Mouse (Mus musculus) spleen, adult 18-20 months (tissue): ENCODE results near the gene Adgrl2.

Experiments used
- DNase-seq, 2 experiments: peaks; one replicate each; pipeline ENCODE4 v3.0.0; 2022; ENCODE audit warnings: mixed read lengths in 2 of 2

The Adgrl2 gene

DNA sequence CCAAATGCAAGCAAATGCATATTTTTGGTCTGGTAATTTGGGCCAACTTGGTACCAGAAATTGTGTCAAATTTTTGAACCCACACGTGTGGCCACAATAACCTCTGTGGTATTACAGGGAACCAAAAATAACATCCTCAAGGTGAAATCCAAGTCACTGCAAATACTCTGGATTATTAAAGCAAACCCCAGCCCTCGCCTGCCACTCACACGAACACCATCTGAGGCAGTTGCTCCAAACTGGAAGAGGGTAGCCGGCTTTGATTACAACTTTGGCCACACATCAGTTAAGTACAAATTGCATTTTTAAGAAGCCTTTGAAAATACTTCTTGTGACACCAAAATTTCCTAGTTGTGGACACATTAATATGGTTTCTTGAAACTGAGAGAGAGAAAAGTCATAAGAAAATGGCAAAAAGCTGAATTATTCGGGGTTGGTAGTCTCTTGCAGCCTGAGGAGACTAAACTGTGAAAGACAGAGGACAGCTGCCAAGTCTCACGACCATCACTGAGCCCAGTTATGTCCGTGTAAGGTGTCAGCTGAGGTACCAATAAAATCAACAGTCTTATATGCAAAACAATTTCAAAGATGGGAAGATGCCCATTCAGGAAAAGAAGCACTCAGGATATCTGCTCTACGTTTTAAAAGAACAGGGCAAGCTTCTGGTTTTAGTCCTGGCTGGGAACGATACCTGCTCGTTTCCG is 18.3 kb downstream of the Adgrl2 start:
- no peak for DNase-seq

DNA sequence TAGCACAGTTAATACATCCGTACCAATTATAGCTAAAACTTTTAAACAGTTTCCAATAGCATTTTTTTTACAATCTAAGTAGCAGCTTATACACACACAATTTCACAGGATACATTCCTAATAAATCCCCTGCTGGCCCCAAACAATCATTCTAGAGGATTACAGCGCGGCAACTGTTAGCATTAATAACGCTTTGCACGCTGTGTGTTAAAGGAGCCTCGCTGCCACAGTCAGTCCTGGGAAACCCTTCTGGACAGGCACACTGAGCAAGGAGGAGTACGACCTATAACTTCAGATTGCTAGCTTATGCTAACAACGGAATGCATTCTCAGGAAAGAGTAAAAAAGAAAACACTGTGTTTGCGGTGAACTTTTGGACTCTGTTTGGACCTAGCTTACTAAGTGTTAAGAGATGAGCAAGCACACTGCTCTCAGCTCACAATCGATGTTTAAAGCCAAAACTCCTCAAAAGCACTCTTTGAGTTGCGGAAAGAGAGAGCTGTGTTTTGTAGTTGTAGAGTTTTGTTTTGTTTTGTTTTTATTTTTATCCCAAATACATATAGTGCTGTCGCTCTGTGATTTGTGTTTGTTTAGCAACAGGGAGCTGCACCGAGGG is 25.3 kb downstream of the Adgrl2 start:
- no peak for DNase-seq

- DNase-seq: no peak
These were observed 26.8 kb downstream of the Adgrl2 start for GRCm38 (mm10) chr3:148963381-148964044.

DNA sequence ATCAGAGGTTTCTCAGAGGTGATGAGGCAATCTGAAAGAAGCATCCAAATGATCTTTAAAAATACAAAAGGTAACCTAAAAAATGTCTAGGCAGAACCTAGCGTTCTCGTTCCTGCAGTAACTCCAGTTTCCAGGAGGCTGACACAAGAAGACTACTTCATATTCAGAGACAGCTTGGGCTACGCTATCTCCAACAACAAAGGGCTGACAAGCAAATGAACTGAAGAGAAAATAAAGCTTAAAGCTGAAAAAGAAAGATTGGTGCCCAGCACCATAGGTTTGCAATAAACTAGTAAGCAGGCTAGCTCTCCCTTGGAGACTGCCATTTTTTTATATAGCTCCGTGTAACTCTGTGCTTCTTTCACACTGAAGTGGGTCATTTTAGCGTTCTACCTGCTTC is 28.7 kb downstream of the Adgrl2 start:
- no peak for DNase-seq

DNA sequence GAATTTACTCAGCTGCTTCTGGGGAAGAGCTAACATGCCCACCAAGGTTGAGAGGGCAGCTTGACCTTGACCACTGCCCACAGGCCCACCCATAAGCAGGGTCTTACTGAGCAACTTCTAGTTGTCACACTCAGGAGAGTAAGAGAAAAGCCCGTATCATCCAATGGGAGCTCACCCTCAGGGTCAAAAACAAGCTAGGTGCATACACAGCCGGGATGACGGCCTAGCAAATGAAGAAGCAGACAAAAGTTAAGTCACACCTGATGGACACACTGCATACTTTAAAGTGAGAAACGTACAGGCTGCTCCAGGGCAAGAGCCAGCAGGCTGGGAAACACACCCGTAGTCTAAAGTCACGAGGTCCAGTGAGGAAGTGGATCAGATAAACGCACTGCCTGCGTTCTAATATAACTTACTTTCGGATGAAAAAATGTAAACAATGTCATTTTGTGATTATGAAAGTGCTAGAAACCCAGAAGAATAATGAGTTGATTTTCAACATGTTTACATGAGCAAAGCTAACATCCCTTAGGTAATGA is 29.5 kb downstream of the Adgrl2 start:
- no peak for DNase-seq

DNA sequence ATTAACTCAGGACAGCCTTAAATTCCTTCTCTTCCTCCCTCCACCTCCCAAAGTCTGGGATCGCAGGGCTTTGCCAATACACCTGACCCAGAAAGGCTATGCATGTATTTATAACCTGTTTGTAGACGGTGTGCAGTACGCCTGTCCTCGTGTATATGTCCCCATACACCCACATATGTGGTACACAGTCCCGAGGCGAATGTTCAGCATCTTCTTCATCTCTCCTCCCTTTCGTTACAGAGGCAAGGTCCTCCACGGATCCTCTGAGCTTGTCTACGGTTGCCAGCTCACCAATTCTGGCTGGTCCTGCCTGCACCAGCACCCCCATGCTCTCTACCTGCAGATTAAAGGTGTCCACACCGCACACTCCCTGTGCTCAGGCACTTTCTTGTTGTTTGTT is 30.1 kb downstream of the Adgrl2 start:
- no peak for DNase-seq

DNA sequence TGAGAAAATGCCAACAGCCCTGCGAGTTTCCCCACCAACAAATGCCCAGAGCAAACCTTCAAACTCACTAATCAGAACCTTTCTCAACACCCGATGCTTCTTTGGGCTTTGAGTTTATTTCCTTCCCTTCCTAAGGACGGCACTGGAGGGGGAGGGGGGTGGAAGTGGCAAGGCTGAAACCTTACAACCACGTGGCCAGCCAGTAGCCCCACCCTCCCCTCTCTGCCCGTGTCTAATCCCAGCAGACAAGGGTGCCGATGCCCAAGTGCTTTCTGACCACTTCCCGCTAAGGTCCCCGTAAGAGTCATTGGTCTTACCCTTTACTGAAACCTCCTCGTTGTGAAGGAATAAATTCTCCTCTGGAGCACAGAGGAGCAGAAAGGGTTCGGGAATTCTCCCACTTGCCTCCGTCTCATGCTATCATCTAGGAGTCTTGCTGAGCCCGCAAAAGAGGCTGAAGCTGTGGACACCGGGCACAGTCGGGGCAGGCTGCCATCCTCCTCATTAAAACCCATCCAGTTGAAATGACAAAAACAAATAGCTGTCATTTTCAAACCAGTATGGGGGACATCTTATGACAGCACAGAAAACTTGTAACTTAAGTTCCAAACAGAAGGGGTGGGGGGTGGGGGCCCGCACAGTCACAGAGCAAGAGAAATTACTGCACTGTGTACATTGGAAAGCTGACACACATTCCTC is 30.9 kb downstream of the Adgrl2 start:
- peak in 1 of 2 experiments; percentile 7 for DNase-seq

DNA sequence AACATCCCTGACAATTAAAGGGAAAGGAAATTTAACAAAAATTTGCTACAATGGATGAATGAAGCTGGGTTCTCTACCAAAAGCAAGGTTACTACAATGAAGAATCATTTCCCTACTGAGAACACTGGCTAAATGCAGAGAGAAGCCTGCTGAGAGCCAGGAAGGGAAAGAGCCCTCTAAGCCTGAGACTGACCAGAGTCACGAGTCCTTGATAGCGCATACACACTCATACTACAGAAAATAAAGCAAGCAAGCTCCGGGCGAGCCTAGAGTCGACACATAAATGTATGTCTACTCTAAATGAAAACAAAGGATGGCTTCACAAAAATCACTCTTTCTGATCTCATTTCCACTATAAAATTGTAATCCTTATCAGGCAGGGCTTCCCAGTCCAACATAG is 31.6 kb downstream of the Adgrl2 start:
- no peak for DNase-seq

DNA sequence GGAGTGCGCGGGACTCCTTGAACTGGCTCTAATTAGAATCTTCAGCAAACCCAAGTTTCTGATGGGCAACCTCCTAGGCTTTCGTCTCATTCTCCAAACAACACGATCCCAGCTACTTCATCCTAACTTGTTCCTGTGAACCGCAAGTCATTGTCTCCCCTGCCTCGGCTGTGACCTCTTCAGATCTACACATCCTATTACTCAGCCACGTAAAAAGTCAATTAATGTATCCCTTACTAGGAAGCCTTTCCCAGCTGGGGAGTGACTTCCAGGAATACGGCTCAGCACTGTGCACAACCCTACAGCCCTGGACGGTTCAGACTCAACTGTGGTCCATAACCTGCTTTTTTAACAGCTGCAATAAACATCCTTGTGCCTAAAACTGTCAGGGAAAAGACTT is 32.2 kb downstream of the Adgrl2 start:
- DNase-seq: no peak

GRCm38 (mm10) chr3:148956887-148957286 is 33.5 kb downstream of the Adgrl2 start:
- DNase-seq: no peak

DNA sequence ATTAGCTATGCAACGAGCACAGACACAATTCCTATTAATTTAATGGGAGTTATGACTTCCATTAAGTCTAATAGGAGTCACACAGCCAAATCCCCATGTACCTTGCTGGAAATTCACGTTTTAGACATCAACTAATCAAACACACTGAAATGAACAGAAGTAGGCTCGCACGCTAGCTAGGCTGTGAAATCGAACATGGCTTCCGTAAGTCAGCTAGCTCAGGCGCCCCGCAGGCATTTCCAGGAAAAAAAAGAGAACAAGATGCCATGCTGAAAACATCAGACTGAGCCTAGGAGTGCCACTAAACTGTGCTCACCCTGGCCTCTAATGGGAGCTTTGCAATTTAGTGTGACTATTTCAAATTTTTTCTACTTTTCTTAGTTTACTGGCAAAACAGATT is 40.6 kb downstream of the Adgrl2 start:
- no peak for DNase-seq

GRCm38 (mm10) chr3:148947805-148948405 is 42.5 kb downstream of the Adgrl2 start:
- DNase-seq: no peak

- DNase-seq: no peak
These were observed 43.1 kb downstream of the Adgrl2 start for GRCm38 (mm10) chr3:148947266-148947665.

DNA sequence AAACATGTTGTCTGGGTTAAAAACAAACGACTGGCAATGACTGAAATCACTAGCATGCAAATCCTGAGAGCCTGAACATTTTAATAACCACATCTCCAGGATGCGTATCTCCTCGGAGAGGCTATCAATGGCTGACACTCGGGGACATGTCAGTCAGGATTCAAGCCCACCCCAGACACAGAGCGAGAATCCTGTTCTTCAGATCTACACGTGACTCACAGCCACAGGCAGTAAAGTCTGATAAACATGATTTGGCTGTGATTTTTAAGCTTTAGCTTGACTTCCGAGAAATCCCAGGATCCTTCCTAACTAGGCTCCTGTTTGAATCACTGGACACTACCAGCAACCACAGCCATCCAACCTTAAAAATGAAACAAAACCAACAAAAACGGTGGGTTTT is 44.8 kb downstream of the Adgrl2 start:
- no peak for DNase-seq

DNA sequence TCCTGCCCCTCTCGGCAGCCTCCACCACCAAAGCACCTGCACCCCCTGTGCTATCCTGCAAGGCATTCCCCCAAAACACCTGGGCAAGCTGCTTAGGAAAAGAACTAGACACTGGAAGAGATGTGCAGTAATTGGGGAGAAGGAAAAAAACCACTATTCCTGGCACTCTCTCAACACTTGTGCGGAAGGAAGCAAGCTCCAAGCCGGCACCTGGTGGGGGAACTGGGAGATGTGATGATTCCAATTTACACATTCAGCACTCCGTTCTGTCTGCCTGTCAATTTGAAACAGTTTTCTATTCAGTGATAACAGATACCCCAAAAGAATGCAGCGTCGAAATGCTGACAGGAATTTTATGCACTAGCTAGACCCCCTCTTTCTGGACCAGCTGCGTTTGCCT is 50.9 kb downstream of the Adgrl2 start:
- DNase-seq: no peak

- DNase-seq: no peak
These were observed 55.3 kb downstream of the Adgrl2 start for GRCm38 (mm10) chr3:148935056-148935455.

DNA sequence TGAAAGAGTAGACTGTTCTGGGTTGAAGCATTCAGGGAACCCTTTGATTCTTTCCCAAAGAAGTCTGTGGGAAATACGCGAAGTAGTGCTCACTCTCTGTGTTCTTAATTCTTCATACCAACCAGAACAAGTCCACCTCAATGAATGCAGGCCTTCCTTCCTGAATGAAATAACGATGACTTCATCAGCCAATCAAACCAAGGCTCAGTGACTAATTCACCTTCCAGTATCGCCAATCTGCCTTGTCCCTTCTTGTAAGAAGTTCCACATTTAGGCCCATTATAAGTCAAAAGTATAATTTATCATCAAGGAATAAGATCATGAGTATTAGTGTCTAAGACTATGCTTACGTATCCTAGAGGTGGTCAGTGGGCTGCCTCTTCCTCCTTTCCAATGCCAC is 56.1 kb downstream of the Adgrl2 start:
- DNase-seq: no peak

- DNase-seq: no peak
These were observed 57.2 kb downstream of the Adgrl2 start for GRCm38 (mm10) chr3:148933160-148933559.

GRCm38 (mm10) chr3:148930913-148931312 is 59.4 kb downstream of the Adgrl2 start:
- no peak for DNase-seq

- DNase-seq: no peak
These were observed 64.0 kb downstream of the Adgrl2 start for GRCm38 (mm10) chr3:148926330-148926729.

- DNase-seq: no peak
These were observed 67.7 kb downstream of the Adgrl2 start for GRCm38 (mm10) chr3:148922618-148923095.

GRCm38 (mm10) chr3:148921966-148922587 is 68.3 kb downstream of the Adgrl2 start:
- no peak for DNase-seq
